Mouse (Mus musculus) layer of hippocampus, adult 11-12 months (tissue): ENCODE measurements around the gene Usp3.

Source experiments
- DNase-seq: peaks from one replicate; pipeline ENCODE4 v3.0.0; 2022; ENCODE audit warnings: low spot score

Usp3 gene

DNA sequence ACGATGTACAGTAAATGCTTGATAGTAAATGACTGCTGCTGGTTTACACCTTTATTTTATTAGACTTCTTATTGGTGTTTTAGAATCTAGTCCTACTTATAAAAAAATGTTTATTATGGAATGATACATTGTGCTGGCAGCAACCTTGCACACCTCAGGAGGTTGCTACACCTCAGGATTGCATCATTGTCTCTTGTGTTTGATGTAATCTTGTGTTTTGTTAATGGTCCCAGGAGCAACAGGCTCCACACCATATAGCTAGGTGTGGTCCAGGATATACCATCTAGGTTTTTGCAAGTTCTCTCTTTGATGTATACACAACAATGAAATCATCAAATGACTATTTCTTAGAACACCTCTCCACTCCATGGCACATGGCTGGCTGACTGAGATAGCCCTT, 11.0 kb upstream of the Usp3 start:
- no peak for DNase-seq

DNA sequence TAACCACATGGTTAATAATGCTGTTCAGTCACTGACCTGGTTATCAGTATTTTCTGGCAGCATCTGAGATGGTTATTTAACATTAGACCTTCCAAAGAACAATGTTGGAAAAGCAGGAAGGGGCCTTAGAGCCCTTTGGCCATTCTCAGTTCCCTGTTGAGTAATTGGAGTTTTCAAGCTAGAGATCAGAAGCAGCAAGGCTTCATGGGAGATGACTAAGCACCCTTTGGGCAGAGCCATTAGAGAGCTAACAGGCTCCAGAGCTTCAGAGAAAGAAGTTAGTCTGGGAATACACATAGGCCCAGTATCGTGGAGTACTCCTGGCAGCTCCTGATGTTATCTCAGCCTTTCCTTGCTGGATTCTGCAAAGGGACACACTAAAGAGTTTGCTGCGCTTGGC, 8.1 kb upstream of the Usp3 start:
- DNase-seq, result no peak

DNA sequence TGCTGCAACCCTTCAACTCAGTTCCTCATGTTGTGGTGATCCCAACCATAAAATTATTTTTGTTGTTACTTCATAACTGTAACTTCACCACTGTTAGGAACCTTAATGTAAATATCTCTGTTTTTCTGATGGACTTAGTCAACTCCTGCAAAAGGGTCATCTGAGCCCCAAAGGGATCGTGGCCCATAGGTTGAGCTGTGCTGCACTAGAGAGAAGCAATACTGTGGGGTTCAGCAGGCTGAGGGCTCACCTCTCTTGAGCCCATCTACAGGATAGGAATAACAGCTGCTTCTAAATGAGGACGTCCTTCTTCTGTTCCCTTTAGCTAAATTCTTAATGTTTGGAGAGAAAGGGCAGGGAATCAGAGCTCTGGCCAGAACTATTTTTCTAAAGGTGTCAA, 7.6 kb upstream of the Usp3 start:
- DNase-seq, result no peak

DNA sequence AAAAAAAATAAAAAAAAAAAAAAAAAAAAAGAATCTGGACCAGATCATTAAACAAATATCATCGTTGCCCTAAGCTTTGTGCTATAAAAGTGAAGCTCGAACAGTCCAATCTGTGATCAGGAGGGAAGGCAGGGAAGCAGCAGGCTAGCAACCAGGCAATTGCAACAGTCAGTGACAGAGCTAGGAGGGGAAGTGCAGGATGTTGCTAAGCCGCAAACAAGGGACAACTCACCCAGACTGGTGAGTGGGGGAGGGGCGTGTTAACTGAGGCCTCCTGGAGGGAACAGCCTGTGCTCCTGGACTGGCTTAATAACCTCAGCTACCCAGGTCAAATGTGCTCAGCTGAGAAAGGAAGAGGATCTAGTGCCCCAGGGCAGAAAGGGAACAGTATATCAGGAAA, 6.6 kb upstream of the Usp3 start:
- no peak for DNase-seq

DNA sequence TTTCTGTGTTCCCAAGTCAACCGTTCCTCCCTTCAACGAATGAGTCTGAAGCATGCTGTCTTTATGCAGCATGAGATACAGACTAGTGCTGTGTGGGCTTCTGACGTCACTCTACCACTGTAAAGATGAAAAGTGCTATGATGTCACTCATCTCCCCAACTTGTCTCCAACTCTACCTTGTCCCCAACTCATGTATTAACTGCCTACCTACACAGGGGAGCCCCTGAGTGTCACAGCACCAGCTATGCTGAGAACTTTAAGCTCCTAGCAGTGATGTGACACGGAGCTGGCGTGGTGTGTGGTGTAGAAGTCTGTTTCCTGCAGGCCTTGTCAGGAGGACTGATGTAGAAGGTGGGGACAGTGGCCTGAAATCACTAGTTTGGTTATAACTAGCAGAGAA, 5.7 kb upstream of the Usp3 start:
- no peak for DNase-seq

DNA sequence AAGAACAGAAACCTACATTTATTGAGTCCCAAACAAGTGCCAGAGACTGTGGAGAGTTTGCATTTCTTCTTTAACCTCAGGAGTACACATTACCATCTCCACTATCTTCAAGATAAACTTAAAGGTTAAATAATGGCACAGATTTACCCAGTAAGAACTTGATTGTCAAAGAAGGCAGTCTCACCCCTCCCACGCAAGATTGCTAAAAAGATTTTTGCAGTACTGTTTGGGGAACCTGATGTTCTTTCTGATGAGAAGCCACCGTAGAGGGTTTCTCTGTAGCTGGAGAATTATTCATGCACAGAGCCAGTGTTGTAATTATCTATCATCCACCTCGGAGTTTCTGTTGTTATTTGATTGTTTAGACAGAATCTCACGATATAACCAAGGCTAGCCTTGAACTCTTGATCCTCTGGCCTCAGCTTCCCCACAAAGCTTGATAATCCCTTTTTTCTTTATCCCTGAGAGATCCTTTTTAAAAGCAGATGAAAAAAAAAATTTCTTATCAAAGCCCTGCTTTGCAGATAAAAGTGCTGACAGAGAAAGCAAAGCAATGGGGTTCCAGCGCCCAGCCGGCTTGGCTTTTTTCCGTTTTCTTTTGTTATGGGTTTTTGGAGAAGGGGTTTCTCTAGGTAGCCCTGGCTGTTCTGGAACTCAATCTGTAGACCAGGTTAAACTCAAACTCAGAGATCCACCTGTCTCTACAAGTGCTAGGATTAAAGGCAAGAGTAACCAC, 4.7 kb upstream of the Usp3 start:
- DNase-seq, result no peak

DNA sequence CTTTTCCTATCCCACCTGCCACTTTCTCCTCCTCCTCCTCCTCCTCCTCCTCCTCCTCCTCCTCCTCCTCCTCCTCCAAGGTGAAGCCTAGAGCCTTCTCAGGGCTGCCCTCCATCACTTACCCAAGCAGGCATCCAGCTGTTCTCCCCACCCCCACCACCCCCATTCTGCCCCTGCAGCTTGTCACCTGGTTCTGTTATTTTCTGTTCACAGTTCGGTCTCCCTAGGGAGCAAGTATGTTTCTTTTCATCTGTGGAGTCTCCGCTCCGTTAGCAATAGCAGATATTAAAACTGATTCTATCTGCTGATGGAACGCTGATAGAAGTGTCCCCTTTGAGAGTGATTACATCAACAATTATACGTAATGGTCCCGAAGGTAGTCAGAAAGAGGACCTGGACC, 4.1 kb upstream of the Usp3 start:
- no peak for DNase-seq

DNA sequence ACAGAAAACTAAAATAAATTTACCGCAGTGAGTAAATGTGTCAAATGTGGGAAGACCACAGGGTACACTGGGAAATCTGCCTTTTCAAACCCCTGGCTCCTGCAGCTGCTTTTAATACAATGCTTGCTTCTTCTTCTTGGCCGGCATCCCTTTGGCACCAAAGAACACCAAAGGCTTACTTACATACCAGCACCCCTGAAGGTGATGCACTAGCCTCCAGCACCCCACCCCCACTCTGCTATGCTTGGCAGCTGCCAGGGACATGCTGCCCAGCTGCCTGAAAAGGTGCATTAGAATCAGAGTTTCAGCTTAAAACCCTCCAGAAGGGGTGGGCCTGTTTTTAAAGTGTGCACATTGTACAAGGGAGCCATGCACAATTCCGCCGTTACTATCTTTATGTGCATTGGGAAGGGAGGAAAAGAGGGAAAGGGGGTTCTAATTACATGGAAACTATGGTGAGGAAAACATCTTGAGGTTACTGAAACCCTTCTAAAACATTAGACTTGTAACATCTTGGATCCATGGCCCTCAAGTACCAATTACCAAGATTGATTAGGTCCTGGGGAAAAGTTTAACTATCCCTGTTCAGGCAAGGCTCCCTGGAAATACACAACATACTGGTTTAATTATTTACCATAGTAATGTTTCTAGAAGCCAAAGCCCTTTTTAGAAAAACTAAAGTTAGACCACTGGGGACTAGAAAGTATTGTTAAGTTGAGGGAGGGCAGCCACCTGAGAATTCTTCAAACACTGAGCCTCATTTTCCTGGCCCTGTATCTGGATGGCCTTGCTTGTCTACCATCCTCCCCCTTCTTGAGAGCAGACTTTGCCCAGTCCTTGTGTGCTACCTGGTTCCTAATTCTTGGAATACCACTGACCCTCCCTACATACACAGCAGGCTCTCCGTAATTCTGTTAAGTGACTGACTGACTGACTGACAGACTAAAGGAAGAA, 3.1 kb upstream of the Usp3 start:
- no peak for DNase-seq

DNA sequence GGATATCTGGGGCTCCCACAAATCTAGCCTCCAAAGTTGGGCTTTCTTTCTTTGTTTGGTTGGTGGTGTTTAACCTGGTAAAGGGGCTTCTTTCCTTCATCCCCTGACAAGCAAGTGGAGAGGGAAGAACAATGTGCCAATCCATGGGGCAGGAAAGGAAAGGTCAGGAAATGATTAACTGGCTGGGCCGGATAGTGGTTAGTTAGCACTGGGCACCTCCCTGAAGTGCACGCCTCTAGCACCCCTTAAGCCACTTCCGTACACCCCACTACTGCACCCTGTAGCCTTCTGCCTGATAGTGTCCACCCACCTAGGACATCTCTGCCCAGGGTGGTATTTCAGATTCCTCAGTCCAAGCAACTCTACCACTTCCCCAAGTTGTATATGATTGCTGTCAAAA, 1.1 kb upstream of the Usp3 start:
- no peak for DNase-seq

DNA sequence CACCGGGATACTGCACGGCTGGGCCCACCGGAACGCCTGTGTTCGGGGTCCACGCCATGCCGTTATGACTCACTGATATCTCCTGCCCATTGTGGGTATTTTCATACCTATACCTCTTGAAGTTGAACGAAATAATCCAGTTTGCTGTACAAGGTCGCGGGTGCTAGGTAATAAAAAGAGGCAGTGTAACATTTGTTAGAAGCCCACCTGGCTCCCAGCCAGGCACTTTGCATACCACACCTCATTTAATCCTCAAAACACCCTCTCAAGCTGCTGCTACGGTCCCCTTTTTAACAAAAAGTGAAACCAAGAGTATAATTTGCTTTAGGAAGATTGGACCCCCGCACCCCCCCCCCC, 649 bp upstream of the Usp3 start:
- DNase-seq, result no peak

DNA sequence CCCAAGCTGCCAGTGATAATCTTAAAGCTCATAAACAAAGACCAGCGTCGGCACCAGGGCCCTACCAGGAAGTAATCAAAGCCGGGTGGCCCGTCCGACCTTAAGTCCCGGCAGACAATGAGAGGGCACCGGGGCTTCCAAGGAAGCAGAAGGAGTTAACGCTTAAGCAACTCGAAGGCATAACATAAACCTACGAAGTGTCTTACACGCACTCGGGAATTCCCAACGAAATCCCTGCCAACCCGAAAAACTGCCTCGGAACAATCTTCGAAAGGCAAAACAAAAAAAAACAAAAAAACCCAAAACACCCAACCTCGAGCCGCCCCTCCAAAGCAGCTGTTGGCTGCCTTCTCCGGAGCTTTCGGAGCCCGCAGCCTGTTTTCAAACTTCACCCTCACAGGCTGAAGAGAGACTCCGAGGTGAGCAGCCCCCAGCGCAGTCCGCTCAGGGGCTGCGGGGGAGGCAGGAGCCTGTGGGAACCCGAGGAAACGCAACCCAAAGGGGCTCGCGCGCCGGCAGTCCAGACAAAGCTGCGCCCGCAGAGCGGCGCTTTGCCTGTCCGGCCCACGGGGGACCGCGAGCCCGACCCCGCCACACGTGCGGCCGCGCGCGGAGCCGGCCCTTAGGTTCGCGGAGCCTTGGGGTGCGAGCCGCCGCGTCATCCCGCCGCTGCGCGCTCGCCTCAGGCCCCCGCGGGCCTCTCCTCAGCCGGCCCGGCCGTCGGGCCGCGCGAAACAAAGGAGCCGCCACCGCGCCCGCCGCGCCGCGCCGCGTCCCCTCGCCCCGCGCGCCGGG, 894 bp downstream of the Usp3 start:
- DNase-seq, result no peak

DNA sequence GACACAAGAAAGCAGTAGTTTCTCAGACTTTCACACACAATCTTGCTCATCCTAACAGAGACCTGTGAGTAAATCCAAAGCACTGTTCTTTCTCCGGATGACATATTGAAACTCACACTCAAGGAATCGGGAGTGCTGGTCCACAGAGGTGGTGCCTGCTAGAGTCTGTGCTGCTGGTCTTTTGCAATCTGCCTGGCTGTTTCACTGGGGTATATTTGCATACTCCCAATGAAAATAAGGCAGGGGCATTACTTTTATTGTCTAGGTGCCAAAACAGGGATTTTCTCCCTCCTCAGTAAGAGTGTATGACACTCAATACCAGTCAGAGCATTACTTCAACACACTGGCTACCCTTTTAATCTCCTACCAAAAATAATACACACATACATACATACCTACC, 2.9 kb downstream of the Usp3 start:
- DNase-seq, result no peak

DNA sequence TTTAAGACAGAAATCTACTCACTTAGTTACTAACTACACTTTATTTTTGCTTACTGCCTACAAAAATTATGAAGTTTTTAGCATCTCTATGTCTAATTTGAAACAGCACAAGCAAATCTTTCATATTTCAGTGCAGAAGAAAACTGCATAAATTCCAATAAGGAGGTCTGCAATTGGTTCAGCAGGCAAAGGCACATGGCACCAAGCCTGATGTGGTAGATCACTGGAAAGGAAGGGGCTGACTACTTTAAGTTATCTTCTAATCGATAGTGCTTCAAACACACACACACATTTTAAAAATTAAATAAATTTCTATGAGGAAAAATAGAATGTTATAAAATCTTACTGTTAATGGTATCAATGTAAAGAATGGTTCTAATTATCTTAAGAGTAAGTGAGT, 5.9 kb downstream of the Usp3 start:
- DNase-seq, result no peak

DNA sequence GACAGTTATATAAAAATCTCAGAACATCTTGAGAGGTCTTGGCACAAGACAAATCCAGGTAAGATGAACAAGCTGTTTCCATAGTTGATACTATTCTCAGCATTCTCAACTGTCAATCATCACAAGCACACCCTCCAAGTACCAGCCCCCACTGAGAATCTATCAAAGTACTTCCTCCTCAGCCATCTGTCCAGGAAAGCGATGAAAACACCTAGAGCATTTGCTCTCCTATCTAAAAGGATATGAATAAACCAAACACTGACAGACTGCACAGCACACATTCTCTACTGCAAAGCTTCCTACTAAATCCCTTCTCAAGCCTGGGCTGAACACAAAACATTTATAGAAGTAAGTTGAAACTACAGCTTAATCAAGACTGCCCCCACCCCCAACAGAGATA, 6.4 kb downstream of the Usp3 start:
- no peak for DNase-seq

DNA sequence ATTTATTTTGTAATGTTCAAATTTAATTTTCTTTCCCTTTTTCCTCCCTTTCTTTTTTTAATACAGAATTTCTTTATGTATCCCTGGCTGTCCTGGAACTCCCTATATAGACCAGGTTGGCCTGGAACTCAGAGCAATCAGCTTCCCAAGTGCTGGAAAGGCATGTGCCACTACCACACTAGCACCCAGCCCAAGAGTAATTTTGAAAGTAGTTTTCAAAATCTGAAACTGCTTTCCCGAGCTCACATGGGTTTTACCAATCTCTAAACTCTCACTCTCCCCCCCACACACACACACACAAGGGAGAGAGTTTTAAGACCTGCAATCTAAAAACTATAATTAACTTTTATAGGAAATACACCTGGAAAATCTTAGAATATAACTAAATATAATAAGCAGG, 7.8 kb downstream of the Usp3 start:
- no peak for DNase-seq

DNA sequence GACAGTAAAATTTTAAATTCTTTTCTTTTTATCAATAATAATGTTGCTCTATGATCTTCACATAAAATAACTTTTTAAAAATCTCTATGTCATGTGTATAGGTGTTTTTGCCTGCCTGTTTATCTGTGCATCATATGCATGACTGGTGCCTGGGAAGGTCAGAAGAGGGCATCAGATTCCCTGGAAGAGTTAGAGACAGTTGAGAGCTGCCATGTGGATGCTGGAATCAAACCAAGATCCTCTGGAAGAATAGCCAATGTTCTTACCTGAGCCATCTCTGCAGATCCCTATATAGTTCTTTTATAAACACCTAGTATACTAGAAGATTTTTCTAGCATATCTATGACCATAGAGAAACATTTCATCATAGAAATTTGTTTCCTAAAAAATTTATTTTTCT, 8.8 kb downstream of the Usp3 start:
- DNase-seq, result no peak

DNA sequence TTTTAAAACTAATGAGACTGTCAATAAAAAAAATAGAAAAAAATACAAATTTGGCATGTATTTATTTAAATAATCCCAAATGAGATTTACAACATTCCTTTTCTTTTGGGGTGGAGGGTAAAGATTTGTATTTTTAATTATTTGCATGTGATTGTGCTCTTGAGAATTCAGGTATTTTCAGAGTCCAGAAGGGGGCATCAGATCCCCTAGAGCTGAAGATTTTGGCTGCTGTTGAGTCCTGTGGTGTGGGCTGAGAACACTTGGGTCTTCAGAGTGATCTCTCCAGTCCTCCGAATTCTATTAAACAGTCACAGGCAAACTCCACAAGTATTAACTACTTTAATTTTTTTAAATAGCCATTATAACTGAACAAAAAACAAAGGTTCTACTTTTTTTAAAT, 9.7 kb downstream of the Usp3 start:
- DNase-seq, result no peak

DNA sequence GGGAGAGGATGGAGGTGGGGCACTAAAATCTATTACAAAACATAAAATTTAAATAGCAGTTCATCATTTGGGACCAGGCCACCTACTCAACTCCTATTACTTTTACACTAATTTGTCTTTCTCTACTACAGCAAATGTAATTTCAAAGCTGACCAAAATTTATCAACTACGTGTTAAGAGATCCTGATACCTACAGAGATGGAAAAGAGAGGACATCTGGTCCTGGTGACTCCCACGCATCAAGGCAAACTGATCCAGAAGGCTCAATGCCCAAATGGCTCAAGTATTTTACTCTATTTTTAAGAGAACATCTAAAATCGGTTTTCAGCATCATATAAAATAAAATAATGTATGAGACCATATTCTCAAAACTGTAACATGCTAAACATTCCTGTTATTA, 11.2 kb downstream of the Usp3 start:
- DNase-seq, result no peak

DNA sequence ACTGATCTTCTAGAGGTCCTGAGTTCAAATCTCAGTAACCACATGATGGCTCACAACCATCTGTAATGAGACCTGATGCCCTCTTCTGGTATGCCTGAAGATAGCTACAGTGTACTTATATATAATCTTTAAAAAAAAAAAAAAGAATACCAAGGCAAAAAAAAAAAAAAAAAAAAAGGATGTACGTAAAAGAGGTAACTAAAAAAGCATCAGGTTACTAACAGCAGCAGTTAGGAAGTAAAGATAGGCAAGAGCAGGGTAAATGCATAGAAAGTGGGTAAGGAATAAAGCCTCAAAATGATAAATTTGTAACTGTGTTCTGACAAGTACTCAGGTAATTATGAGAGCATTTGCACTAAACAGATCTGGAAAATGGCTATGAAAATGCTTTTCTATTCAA, 12.2 kb downstream of the Usp3 start:
- DNase-seq, result no peak

DNA sequence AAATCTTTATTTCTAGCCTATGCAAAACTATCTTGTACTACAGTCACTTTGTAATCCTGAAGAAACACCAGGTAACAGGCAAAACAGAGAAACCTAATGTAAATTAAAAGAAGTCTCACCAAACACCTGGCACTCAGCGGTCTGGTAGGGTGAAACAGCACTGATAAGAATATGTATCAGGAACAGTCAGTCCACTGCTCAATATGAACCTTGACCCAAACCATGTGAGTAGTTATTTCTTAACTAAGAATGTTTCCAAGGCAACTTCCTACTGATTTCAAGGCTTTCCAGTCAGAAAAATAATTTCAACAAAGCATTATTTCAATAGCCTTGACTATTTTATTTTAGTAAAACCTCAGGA, 17.1 kb downstream of the Usp3 start:
- no peak for DNase-seq

DNA sequence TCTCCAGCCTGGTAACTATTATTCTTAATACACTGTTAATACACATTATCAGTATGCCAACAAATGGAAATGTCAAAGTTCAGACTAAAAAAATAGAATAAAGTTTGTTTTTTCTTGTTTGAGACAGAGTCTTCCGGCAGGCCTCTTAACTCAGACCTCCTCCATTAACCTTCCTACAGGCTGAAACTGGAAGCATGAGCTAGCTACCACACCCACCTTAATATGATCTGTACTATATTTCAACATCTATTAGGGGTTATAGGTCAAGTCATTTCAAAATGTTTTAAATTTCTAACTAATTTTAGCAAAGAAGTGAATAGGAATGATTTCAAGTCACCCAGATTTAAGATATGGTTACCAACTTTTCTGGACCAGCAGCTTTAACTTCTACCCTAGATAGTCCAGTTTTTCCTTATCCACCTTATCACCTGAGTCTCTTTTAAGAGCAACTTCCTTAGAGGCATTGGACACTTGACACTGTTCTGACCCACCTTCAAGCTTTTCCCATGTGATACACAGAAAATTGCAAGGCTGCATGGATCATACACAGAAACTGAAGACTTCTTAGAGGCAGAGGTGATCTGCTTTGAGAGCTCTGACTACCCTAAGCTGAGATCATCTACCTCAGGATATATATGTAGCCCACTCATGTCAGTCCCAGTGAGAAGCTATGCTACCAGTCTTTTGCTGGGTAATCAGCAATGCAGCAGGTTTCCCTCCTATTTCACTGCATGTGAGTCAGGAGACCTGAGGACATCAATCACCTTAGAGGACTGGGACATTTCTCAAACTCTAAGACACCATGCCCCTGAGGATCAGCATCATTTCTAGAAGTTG, 17.7 kb downstream of the Usp3 start:
- no peak for DNase-seq
